Mouse (Mus musculus): ENCODE results near the gene Slc6a4.

Gene Slc6a4

DNA sequence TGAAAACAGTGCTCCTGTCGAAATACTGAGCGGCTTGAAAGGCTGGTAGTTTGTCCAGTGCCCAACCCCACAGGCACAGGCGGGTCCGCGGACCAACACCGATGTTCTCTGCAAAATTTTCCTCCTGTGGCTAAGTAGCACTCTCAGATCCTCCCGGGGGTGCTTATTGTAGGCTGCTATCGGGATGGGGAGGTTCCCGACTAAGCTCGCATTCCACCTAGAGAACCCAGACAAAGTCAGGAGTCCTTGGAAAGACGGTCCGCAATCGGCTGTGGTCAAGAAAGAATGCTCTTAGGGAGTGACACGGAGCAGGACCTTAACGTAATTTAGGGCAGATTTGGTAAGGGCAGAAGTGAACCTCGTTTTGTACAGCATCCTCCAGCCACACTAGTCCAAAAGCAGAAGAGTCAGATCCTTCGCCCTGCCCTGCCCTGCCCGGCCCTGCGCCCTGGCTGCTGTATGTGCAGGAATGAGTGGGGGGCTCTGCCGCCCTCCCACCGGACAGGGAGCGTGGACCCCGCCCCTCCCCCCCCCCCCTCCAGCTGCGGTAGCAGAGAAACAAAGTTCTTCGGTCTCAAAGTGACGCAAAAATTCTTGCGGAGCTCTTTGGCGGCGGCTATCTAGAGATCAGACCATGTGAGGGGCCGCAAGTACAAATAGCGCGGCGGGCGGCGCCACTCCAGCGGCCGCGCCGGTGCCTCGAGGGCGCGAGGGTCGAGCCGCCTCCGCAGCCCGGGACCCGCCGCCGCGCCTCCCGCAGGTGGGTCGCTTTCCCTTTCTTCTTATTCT, at the start of gene Slc6a4:
Gene Slc6a4, plus strand, starts transcription at position 688 of the 789 bp plus-strand sequence.
- DNase-seq: peak; percentile 31

DNA sequence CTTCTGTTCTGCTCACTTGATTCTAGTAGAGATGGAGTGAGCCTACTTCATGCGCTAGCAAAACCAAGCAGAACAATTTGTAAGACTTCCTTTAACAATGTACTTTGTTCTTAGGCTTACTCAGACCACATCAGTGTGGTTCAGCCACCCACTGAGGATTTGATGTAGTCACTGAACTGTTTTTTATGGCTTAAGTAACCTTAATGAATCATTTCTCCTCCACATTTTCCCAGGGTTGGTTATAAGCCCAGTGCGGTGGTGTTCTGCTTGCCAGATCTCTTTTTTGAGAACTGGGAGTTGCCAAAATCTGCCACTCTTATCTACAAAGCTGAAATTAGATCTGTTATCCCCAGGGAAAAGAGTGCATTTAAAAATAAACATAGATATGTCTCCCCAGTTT, 44.9 kb upstream of the Slc6a4 start:
- no peak for DNase-seq

GRCm38 (mm10) chr11:76965703-76966102, 32.7 kb upstream of the Slc6a4 start:
- no peak for DNase-seq

DNA sequence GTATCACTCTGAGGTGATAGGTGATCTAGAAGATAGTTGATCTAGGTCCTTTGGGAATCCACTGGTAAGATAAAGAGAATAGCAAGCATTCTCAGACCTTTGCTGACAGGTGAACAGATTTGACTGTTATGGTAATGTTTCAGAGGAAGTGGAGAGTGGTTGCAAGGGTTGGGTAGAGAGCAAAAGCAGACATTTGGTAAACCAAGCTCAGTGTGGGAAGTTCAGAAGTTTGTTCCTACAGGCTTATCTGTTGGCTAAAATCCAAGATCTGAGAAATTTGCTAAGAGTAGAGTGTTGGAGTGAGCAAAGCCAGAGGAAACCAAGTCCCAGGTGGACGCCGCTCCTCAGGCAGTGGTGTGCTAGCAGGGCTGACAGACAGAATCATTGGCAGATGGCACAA, 28.1 kb upstream of the Slc6a4 start:
- no peak for DNase-seq

- no peak for DNase-seq
Measured at GRCm38 (mm10) chr11:76974680-76975319, 23.6 kb upstream of the Slc6a4 start.

DNA sequence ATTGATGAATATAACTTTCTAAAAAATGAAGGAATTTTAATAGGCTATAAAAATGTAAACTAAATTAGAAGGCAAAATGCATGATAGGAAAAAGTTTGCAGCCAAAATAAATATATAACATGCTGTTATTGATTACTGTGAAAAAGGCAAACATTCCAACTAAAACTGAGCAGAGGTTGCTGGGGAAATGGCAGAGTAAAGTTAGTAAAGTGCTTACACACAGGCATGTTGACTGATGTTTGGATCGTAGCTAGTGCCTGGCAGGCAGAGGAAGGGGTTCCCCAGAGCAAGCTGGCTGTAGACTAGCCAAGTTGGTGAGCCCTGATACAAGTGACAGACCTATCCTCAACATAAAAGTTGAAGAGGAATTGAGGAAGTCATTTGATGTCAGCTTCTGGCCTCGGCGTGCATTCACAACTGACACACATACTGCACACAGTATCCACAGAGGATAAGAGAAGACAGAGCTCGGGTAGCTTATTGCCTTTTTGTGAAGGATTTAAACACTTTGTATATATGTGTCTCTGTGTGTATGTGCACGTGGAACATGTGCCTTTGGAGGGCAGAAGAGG, 16.7 kb upstream of the Slc6a4 start:
- no peak for DNase-seq

GRCm38 (mm10) chr11:76982415-76982814, 16.0 kb upstream of the Slc6a4 start:
- DNase-seq: no peak

- no peak for DNase-seq
Measured at GRCm38 (mm10) chr11:76983641-76984040, 14.8 kb upstream of the Slc6a4 start.

- no peak for DNase-seq
Measured at GRCm38 (mm10) chr11:76984173-76984572, 14.2 kb upstream of the Slc6a4 start.

DNA sequence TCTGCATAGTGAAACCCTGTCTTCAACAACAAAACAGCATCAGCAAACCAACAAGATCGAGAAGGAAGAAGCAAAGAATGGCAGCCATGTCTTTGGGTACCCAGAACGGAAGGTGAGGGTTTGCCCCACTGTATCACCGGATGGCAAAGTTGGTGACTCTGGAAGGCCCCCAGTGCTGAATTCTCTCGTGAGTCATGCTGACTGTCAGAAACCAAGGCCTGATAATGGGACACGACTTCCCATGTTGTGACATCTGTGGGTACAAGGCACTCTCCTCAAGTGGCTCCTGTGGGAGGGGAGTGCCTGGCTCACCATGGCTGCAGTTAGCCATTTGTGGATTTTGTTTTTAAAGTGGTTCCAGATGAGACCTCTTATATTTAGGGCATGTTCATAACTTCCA, 7.6 kb upstream of the Slc6a4 start:
- no peak for DNase-seq

- no peak for DNase-seq
Measured at GRCm38 (mm10) chr11:76992886-76993285, 5.5 kb upstream of the Slc6a4 start.

DNA sequence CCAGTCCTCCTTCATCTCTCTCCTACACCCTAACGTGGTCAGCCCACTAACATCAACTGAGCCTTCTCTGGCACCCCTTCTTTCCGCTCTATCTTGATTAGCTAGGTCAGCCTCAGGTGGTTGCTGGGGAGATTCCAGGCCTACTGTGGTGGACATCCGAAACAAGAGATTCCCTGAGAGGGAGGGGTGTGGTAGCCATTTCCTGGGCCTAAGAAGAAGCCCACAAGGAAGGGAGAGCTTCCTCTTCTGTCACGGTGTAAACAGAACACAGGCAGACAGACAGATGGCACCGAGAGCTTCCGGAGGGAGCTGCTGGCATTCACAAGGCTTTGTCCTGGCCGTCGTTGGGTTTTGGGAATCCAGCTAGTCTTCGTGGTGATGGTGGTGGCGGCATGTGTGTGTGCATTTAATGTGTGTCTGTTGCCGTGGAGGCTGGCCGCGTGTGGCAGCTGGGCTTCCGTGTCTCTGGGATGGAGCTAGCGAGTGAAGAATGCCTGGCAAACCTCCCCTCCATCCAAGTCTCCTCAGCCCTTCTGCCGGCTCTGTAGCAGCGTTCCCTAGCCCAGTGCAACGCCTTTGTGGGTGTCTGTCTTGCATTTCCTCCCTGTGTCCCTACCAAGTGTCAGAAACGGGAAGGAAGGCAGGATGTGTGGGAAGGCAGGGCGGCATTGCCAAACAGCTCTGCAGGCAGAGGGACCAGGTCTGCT, 2.3 kb upstream of the Slc6a4 start:
- no peak for DNase-seq

GRCm38 (mm10) chr11:76997305-76997704, 1.1 kb upstream of the Slc6a4 start:
- peak; percentile 86 for DNase-seq

GRCm38 (mm10) chr11:76998705-76999226, 363 bp downstream of the Slc6a4 start:
- DNase-seq: no peak

GRCm38 (mm10) chr11:77000741-77001140, 2.3 kb downstream of the Slc6a4 start:
- no peak for DNase-seq

GRCm38 (mm10) chr11:77002361-77002760, 4.0 kb downstream of the Slc6a4 start:
- no peak for DNase-seq

- DNase-seq: no peak
Measured at GRCm38 (mm10) chr11:77005881-77006280, 7.5 kb downstream of the Slc6a4 start.

DNA sequence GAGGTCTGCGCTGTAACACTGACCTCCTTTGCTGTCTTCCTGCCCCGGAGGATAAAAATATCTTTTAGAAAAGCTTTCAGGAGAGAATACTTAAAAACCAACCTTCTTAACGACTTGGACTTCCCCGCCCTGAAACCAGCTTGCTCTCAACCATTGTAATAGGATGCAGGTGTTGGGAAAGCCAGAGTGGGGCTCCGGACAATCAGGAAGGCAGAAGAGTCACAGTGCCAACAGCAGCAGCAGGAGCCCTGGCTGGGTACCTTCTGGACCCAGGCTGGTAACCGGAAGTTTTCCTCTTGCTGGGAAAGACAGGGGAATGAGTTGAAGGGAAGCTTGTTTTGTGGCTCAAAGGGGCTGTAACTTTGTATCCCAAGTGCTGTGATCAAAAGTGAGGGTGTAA, 8.2 kb downstream of the Slc6a4 start:
- no peak for DNase-seq

DNA sequence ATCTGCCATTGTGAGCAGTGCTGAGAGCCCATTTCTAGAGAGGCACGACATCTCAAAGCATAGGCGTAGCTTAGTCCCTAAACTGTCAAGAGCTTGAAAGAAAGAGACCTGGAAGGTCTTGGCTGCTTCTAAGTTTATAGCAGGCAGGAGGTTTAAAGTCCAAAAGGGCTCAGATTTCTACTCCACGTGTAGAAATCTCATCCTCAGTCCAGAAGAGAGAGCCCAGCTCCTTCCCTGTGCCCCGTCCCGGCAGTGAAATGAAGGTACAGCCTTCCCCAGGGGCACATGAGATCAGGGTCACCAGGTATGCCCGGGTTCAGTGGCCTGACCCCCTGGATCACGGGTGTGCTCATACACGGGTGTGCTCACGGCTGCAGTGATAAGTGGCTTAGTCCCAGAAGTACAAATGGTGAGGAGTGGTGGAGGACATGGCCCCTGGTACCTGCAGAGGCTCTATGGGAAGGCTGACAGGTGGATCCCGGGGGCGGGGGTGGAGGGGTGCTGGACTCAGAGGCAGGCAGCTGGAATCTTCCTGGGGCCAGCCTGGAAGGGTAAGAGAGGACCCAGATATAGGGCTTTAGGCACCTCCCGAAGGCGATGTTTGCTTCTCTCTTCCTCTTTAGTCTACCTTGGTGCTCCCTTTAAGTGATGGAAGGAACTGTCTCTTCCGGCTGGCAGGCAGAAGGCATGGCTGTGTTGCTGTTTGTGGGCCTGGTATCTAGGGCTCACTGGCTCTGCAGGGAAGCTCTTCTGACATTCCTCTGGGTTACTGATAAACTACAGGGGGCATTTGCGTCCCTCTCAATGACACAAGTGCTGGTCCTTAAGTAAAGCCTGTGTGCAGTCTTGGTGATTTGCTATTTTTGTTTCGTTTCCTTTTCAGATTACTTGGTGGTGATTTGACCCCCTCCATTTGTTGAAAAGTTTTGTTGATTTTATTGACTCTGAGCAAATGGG, 10.9 kb downstream of the Slc6a4 start:
- DNase-seq: peak; percentile 33

DNA sequence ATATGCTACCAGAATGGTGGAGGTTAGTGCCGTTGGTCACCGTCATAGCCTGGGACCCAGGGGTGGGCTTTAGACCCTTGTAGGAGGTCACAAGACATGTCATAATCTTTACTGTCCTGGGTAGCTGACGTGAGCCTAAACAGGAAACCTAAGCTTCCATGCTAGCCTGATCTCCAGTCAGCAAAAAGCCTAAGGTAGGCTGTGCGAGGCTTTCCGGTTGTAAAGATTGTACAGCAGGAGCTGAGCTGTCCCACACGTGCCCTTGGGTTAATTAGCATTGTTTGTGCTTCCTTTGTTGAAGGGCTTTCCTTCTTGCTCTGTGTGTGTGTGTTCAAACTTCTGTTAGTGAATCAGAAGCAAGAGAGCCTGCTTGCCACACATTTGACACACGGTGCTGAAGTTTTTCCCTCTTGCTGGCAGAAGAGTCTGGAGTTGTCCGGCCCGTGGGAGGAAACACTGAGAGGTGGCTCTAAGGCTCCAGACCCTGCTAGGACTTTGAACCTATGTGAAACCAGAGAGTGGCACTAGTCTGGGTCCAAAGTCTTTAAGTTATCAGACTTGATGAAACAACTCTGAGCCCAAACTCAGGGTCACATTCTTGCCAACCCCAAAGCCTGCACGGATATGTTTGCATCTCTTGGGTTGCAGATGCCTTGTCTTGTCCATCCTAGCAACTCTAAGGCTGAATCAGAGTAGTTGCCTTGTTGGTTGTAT, 12.5 kb downstream of the Slc6a4 start:
- DNase-seq: no peak

GRCm38 (mm10) chr11:77018046-77018445, 19.6 kb downstream of the Slc6a4 start:
- DNase-seq: no peak
